Mouse (Mus musculus) CH12F3 (cell line): ENCODE measurements at regions not wholly inside any gene's neighbourhood (a gene's known extent, or its start where the extent isn't known, plus 50 kb on each side); places are given as distances from the start of the nearest gene placed in this dataset.

ENCODE experiments used
- in situ Hi-C: fragments of 300-500 bp; cut with MboI; formaldehyde crosslinking; loops from 2 replicates; pipeline ENCODE4 v1.14.3; 2020; ENCODE audit warnings: low sequenced_read_pairs

DNA sequence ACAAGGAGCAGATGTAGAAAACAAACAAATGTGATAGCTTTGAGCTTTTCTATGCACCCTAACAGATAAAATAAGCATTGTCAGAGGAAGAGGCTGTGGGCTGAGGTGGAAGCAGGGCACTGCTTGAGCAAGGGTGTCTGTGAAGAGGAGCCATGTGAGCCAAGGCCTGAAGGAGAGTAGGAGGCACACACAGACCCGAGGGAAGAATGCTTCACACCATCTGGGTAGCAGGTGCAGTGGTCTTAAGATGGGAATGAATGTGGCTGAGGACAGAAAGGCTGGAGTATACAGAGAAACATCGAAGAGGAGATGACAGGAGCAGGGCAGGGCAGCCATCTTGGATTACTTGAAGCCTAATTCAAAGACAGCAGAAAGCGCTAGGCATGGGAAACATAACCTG lies 123.5 kb downstream of the Zbtb18 start:
- in situ Hi-C loops, result no loop called here

GRCm38 (mm10) chr1:177568056-177568816 lies 126.1 kb downstream of the Zbtb18 start:
- in situ Hi-C loops, result no loop called here

DNA sequence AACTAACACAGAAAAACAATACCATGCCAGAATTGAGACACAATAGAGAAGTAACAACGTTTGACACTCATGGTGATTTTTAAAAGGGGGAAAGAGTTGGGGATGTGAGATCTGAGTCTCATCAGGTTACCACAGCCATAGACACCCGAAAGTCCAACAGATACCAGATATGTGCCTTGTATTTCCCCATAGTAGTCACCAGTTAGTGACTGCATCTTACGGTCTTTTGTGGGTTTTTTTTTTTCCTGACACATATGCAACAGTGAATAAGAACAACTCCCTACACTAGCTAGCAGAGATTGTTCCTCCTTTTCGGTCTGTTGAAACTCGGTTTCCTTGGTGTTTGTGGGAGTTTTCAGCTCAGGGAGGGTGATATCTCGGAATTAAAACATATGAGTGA lies 127.4 kb downstream of the Zbtb18 start:
- in situ Hi-C loops, result no loop called here

GRCm38 (mm10) chr1:177573017-177573725 lies 131.0 kb downstream of the Zbtb18 start:
- in situ Hi-C loops, result no loop called here

GRCm38 (mm10) chr1:177573781-177574180 lies 131.6 kb downstream of the Zbtb18 start:
- in situ Hi-C loops, result no loop called here

GRCm38 (mm10) chr1:177574312-177574711 lies 132.2 kb downstream of the Zbtb18 start:
- in situ Hi-C loops, result no loop called here

- in situ Hi-C loops, result no loop called here
Measured at GRCm38 (mm10) chr1:177584302-177584886, 142.2 kb downstream of the Zbtb18 start.

- in situ Hi-C loops, result no loop called here
Measured at GRCm38 (mm10) chr1:177585320-177585719, 143.2 kb downstream of the Zbtb18 start.

- in situ Hi-C loops, result no loop called here
Measured at GRCm38 (mm10) chr1:177589034-177589433, 140.6 kb upstream of the 1700016C15Rik start.

- in situ Hi-C loops, result no loop called here
Measured at GRCm38 (mm10) chr1:177589656-177590055, 140.0 kb upstream of the 1700016C15Rik start.

- in situ Hi-C loops, result no loop called here
Measured at GRCm38 (mm10) chr1:177591742-177592141, 137.9 kb upstream of the 1700016C15Rik start.

DNA sequence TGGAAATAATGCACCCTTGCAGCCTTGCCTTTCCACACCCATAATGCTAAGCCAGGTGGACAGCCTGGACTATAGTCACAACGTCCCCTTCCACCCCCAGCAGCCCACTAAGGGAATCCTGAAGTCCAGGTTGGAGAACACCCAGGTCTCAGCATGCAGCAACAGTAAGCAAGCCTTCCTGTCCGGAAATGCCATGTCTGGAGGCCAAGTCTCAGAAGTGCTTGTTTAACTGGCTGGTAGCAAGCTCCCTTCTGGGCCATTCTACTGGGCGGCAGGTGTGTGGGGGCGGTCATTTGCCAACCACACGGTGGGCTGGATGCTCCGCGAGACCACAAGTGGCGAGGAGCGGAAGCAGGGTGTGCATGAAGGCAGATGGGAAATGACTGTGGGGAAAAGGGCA lies 137.3 kb upstream of the 1700016C15Rik start:
- in situ Hi-C loops, result no loop called here

DNA sequence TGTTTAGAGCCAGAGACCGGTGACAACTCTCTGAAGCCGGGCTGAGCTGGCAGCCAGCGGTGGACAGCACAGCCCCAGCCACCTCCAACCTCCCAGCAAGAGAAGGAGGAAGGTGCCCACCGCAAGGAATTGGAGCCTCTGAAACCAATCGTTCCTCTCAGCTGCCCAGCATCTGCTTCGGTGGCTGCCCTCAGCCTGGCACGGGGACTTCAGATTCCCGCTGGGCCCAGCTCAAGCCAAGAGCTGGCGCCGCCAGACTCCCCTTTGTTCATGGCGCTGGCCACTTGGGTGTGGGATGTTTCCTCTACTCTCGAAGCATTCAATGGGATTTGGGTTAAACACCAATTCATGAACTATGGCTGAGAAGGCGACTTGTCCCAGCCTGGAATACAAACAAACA lies 135.3 kb upstream of the 1700016C15Rik start:
- in situ Hi-C loops, result no loop called here

- in situ Hi-C loops, result no loop called here
Measured at GRCm38 (mm10) chr1:177595326-177595914, 134.2 kb upstream of the 1700016C15Rik start.

- in situ Hi-C loops, result no loop called here
Measured at GRCm38 (mm10) chr1:177597036-177597435, 132.6 kb upstream of the 1700016C15Rik start.

DNA sequence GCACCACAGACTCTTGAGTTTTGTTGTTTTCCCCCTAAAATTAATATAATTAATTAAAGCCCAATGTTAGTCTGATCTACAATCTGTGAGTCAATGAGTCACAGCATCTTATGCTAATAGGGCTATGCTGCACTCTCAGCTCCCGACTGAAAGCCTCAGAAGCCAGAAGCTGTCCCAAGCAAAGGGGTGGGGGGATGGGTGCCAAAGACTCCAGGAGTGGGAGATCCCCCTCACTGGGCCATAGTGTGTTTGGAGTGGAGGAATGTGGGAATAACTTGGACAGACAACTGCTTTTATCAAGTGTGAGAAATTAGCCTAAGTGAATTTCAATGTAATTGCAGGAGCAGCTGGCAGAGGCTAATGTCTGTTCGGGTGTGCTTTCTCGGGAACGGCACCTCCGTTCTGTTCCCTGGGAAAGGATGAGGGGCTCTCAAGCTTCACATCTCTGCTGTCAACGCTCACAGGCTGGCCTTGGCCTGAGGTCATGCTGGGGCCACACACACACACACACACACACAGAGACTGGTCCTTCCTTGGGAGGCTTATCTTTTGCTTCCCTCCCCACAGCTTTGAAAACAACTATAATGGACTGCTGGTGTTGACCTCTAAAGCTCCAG lies 124.2 kb upstream of the 1700016C15Rik start:
- in situ Hi-C loops, result no loop called here

DNA sequence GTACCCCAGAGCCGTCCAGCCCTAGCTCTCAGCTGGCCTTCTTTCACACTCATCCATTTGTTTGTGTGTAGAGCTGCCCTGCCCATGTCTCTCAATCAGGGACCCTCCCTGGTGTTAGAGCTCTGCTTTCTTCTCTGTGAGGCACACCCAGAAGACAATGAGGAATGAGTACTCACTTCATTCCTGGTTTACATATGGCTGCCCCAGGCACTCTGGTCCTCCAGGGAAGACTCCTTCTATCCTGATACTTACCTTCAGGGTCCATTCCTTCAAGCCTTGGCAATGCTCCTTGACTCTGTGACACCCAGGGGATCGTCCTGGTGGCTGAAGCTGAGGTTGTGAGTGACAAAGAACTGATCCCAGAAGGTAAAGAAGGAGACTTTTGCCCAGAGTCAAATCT lies 122.0 kb upstream of the 1700016C15Rik start:
- in situ Hi-C loops, result no loop called here

GRCm38 (mm10) chr1:177608551-177609020 lies 121.0 kb upstream of the 1700016C15Rik start:
- in situ Hi-C loops, result no loop called here

- in situ Hi-C loops, result no loop called here
Measured at GRCm38 (mm10) chr1:177609226-177609625, 120.4 kb upstream of the 1700016C15Rik start.

GRCm38 (mm10) chr1:177609683-177610082 lies 119.9 kb upstream of the 1700016C15Rik start:
- in situ Hi-C loops, result no loop called here

DNA sequence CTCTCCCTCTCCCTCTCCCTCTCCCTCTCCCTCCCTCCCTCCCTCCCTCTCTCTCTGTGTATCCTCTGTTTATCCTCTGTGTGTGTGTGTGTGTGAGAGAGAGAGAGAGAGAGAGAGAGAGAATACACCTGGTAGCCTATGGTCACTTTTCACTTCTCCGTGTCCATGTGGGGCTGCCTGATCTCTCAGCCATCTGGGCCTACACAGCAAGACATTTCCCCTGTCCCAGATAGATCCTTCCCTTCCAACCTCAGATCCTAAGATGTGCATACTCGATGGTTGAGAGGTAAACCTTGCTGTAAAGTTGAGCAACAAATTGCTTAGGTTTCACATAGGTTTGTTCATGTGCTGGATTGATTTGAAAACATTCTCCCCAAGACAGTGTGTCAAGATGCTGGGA lies 119.5 kb upstream of the 1700016C15Rik start:
- in situ Hi-C loops, result no loop called here
